Mouse (Mus musculus) limb, embryonic 13.5 days (tissue): ENCODE measurements around the gene Gm4491. TPM values are rescaled to one million over a fixed set of nuclear protein-coding genes. Genes with fewer than 3 reads are reported as not detected.

Experiments
- ATAC-seq: fragments of 200-750 bp; cut with Nextera tagmentation; 2 replicates; pipeline ENCODE4 v1.8.0; 2017; ENCODE audit warnings: low read depth, moderate number of reproducible peaks, moderate TSS enrichment; ENCODE audit not compliant: low FRiP score
- H3K27ac ChIP-seq: fragments of 300-500 bp; sonication (generic); 2 replicates; pipeline ENCODE4 v1.5.1; 2015; ENCODE audit warnings: inconsistent platforms, mild to moderate bottlenecking, moderate library complexity
- H3K27me3 ChIP-seq: fragments of 300-500 bp; sonication (generic); 2 replicates; pipeline ENCODE4 v1.6.1; 2015; ENCODE audit warnings: mild to moderate bottlenecking, inconsistent platforms
- H3K36me3 ChIP-seq: fragments of 300-500 bp; sonication (generic); 2 replicates; pipeline ENCODE4 v1.6.1; 2015; ENCODE audit warnings: inconsistent platforms, mild to moderate bottlenecking, moderate library complexity
- H3K4me1 ChIP-seq: fragments of 300-500 bp; sonication (generic); 2 replicates; pipeline ENCODE4 v1.6.1; 2015; ENCODE audit warnings: inconsistent platforms
- H3K4me2 ChIP-seq: fragments of 300-500 bp; sonication (generic); replicated peaks from 2 replicates; pipeline ENCODE4 v1.6.1; 2015; ENCODE audit warnings: inconsistent platforms, mild to moderate bottlenecking, moderate library complexity
- H3K4me3 ChIP-seq: fragments of 300-500 bp; sonication (generic); 2 replicates; pipeline ENCODE4 v1.5.1; 2015; ENCODE audit warnings: moderate library complexity, mild to moderate bottlenecking, inconsistent platforms
- H3K9ac ChIP-seq: fragments of 300-500 bp; sonication (generic); 2 replicates; pipeline ENCODE4 v1.6.1; 2015; ENCODE audit warnings: mild to moderate bottlenecking, inconsistent platforms
- H3K9me3 ChIP-seq: fragments of 300-500 bp; sonication (generic); 2 replicates; pipeline ENCODE4 v1.6.1; 2016; ENCODE audit warnings: inconsistent platforms
- WGBS: fragments of 180-500 bp; shearing (Covaris S2); methylation state at CpG from one replicate; pipeline ENCODE4 v1.1.7; 2015; 5-methylcytosine and 5-hydroxymethylcytosine counted together
- polyA plus RNA-seq: library from polyadenylated mRNA; unstranded; fragments of >200 nt; fragmentation: Nextera tagmentation; extraction: Ambion mirVana; gene quantifications from 2 replicates; pipeline ENCODE4 v1.2.1, GENCODE M21; 2015

Gene Gm4491
- polyA plus RNA-seq, 1 experiment from 2014 or later: not detected

GRCm38 (mm10) chr14:57105721-57106120 is 10.0 kb downstream of the Gm4491 start:
- Histone ChIP-seq H3K27me3 (peaks cover 64% of the 10 kb centered on the region), H3K36me3 (no peaks in the 10 kb centered on the region), H3K9ac (no peak overlapping the region), H3K27ac (no peak overlapping the region), H3K4me2 (peak overlapping the region; percentile 100), H3K4me3 (no peak overlapping the region), H3K4me1 (peaks cover 16% of the 10 kb centered on the region), H3K9me3 (no peaks in the 10 kb centered on the region)
- no peak for ATAC-seq
- 57% methylated on average over 11 of the region's 11 CpGs for WGBS

- no peak for ATAC-seq
- H3K36me3 ChIP-seq: no peaks in the 10 kb centered on the region
- H3K4me2 ChIP-seq: peak overlapping the region; percentile 100
- 13% methylated on average over 14 of the region's 14 CpGs for WGBS
- peak overlapping the region; percentile 61 for H3K4me3 ChIP-seq
- H3K27ac ChIP-seq: no peak overlapping the region
- H3K9ac ChIP-seq: no peak overlapping the region
- no peaks in the 10 kb centered on the region for H3K9me3 ChIP-seq
- H3K27me3 ChIP-seq: peaks cover 64% of the 10 kb centered on the region
- peaks cover 16% of the 10 kb centered on the region for H3K4me1 ChIP-seq
These were observed 10.6 kb downstream of the Gm4491 start for GRCm38 (mm10) chr14:57105111-57105510.

GRCm38 (mm10) chr14:57104106-57105023 is 11.3 kb downstream of the Gm4491 start, which contains the start of gene Gjb2:
TSS of gene Gjb2 (minus strand) at chr14:57104702.
- peak within 1 kb of the TSS; percentile 100 for H3K4me2 ChIP-seq
- H3K4me1 ChIP-seq: peaks cover 23% of the 10 kb centered on the region
- peak; percentile 70 for ATAC-seq
- peaks cover 64% of the 10 kb centered on the region for H3K27me3 ChIP-seq
- H3K36me3 ChIP-seq: no peaks in the 10 kb centered on the region
- under 1% methylated on average over 100 of the region's 101 CpGs for WGBS
- peak within 1 kb of the TSS; percentile 74 for H3K9ac ChIP-seq
- no peak within 1 kb of the TSS for H3K27ac ChIP-seq
- no peaks in the 10 kb centered on the region for H3K9me3 ChIP-seq
- H3K4me3 ChIP-seq: peak within 1 kb of the TSS; percentile 61

- Histone ChIP-seq H3K4me1 (peaks cover 25% of the 10 kb centered on the region), H3K9me3 (no peaks in the 10 kb centered on the region), H3K27ac (no peak overlapping the region), H3K4me2 (peak overlapping the region; percentile 100), H3K27me3 (peaks cover 64% of the 10 kb centered on the region), H3K9ac (peak overlapping the region; percentile 74), H3K36me3 (no peaks in the 10 kb centered on the region), H3K4me3 (peak overlapping the region; percentile 61)
- ATAC-seq: no peak
- WGBS: 2% methylated on average over 22 of the region's 22 CpGs
These were observed 12.0 kb downstream of the Gm4491 start for GRCm38 (mm10) chr14:57103711-57104105.

- Histone ChIP-seq H3K9ac (0 out of 2 replicates have a peak overlapping the region, but pooled peaks have one; percentile 74), H3K27ac (no peak overlapping the region), H3K27me3 (peaks cover 64% of the 10 kb centered on the region), H3K4me3 (peak overlapping the region; percentile 61), H3K4me2 (peak overlapping the region; percentile 100), H3K9me3 (no peaks in the 10 kb centered on the region), H3K4me1 (peaks cover 25% of the 10 kb centered on the region), H3K36me3 (no peaks in the 10 kb centered on the region)
- WGBS: 55% methylated on average over 6 of the region's 6 CpGs
- ATAC-seq: no peak
These were observed 12.6 kb downstream of the Gm4491 start for GRCm38 (mm10) chr14:57103121-57103520.

GRCm38 (mm10) chr14:57101623-57102022 is 14.1 kb downstream of the Gm4491 start:
- Histone ChIP-seq H3K27ac (no peak overlapping the region), H3K4me3 (peak overlapping the region; percentile 61), H3K36me3 (no peaks in the 10 kb centered on the region), H3K27me3 (peaks cover 51% of the 10 kb centered on the region), H3K9me3 (no peaks in the 10 kb centered on the region), H3K4me1 (peaks cover 25% of the 10 kb centered on the region), H3K4me2 (peak overlapping the region; percentile 16), H3K9ac (0 out of 2 replicates have a peak overlapping the region, but pooled peaks have one; percentile 13)
- ATAC-seq: no peak
- 70% methylated on average over 7 of the region's 7 CpGs for WGBS

GRCm38 (mm10) chr14:57095855-57096254 is 19.8 kb downstream of the Gm4491 start:
- Histone ChIP-seq H3K27me3 (no peaks in the 10 kb centered on the region), H3K36me3 (no peaks in the 10 kb centered on the region), H3K4me3 (no peak overlapping the region), H3K27ac (no peak overlapping the region), H3K9me3 (no peaks in the 10 kb centered on the region), H3K4me2 (no peak overlapping the region), H3K4me1 (peaks cover 9% of the 10 kb centered on the region), H3K9ac (no peak overlapping the region)
- 69% methylated on average over 4 of the region's 4 CpGs for WGBS
- ATAC-seq: no peak

GRCm38 (mm10) chr14:57093029-57093428 is 22.7 kb downstream of the Gm4491 start:
- no peak overlapping the region for H3K4me2 ChIP-seq
- H3K9ac ChIP-seq: no peak overlapping the region
- H3K27ac ChIP-seq: no peak overlapping the region
- 11% methylated on average over 6 of the region's 8 CpGs for WGBS
- ATAC-seq: no peak
- H3K9me3 ChIP-seq: no peaks in the 10 kb centered on the region
- H3K27me3 ChIP-seq: no peaks in the 10 kb centered on the region
- H3K36me3 ChIP-seq: no peaks in the 10 kb centered on the region
- no peak overlapping the region for H3K4me3 ChIP-seq
- no peaks in the 10 kb centered on the region for H3K4me1 ChIP-seq

GRCm38 (mm10) chr14:57090001-57090400 is 25.7 kb downstream of the Gm4491 start:
- Histone ChIP-seq H3K36me3 (no peaks in the 10 kb centered on the region), H3K4me3 (no peak overlapping the region), H3K27ac (no peak overlapping the region), H3K9ac (no peak overlapping the region), H3K9me3 (no peaks in the 10 kb centered on the region), H3K27me3 (no peaks in the 10 kb centered on the region), H3K4me1 (peaks cover 9% of the 10 kb centered on the region; the same call in 1 of the 2 replicates), H3K4me2 (no peak overlapping the region)
- ATAC-seq: no peak
- 68% methylated on average over 2 of the region's 2 CpGs for WGBS

- no peak for ATAC-seq
- 89% methylated on average over 7 of the region's 7 CpGs for WGBS
- no peaks in the 10 kb centered on the region for H3K27me3 ChIP-seq
- H3K4me3 ChIP-seq: no peak overlapping the region
- H3K9me3 ChIP-seq: no peaks in the 10 kb centered on the region
- no peak overlapping the region for H3K27ac ChIP-seq
- no peak overlapping the region for H3K4me2 ChIP-seq
- H3K9ac ChIP-seq: no peak overlapping the region
- H3K4me1 ChIP-seq: peaks cover 18% of the 10 kb centered on the region
- H3K36me3 ChIP-seq: no peaks in the 10 kb centered on the region
These were observed 26.6 kb downstream of the Gm4491 start for GRCm38 (mm10) chr14:57089107-57089506.

GRCm38 (mm10) chr14:57084180-57084668 is 31.5 kb downstream of the Gm4491 start:
- no peaks in the 10 kb centered on the region for H3K36me3 ChIP-seq
- H3K4me3 ChIP-seq: no peak overlapping the region
- no peaks in the 10 kb centered on the region; the same call in 1 of the 2 replicates for H3K9me3 ChIP-seq
- 7% methylated on average over 11 of the region's 11 CpGs for WGBS
- no peaks in the 10 kb centered on the region for H3K27me3 ChIP-seq
- peaks cover 26% of the 10 kb centered on the region for H3K4me1 ChIP-seq
- H3K4me2 ChIP-seq: peak overlapping the region; percentile 30; the same call in 1 of the 2 replicates
- no peak overlapping the region for H3K27ac ChIP-seq
- H3K9ac ChIP-seq: no peak overlapping the region
- ATAC-seq: peak; percentile 75

- 98% methylated on average over 1 of the region's 1 CpGs for WGBS
- H3K9ac ChIP-seq: no peak overlapping the region
- no peaks in the 10 kb centered on the region for H3K27me3 ChIP-seq
- H3K36me3 ChIP-seq: no peaks in the 10 kb centered on the region
- no peak overlapping the region for H3K4me3 ChIP-seq
- H3K4me1 ChIP-seq: peaks cover 26% of the 10 kb centered on the region
- H3K27ac ChIP-seq: no peak overlapping the region
- no peak overlapping the region for H3K4me2 ChIP-seq
- ATAC-seq: no peak
- H3K9me3 ChIP-seq: no peaks in the 10 kb centered on the region; the same call in 1 of the 2 replicates
These were observed 32.8 kb downstream of the Gm4491 start for GRCm38 (mm10) chr14:57082863-57083262.
